Mouse (Mus musculus) limb, embryonic 10.5 days (tissue): Measurements from ENCODE around the gene Gm14692. TPM values are rescaled to one million over a fixed set of nuclear protein-coding genes. Genes with fewer than 3 reads are reported as not detected.
"Not testable (repeated sequence)": the region's sequence is repeated elsewhere in the genome, so short reads cannot be mapped to it uniquely, and the experiment has no call there.

Experiments
- DNase-seq: peaks from one replicate; pipeline ENCODE4 v3.0.0-alpha.2; 2017; ENCODE audit warnings: low spot score
- H3K27ac ChIP-seq: fragments of 300-500 bp; sonication (generic); 2 replicates; pipeline ENCODE4 v1.5.1; 2016; ENCODE audit warnings: mild to moderate bottlenecking
- H3K27me3 ChIP-seq: fragments of 300-500 bp; sonication (generic); 2 replicates; pipeline ENCODE4 v1.6.1; 2016; ENCODE audit warnings: low read depth, mild to moderate bottlenecking; ENCODE audit not compliant: poor library complexity, severe bottlenecking
- H3K36me3 ChIP-seq: fragments of 300-500 bp; sonication (generic); 2 replicates; pipeline ENCODE4 v1.6.1; 2016; ENCODE audit warnings: mild to moderate bottlenecking, moderate library complexity
- H3K4me1 ChIP-seq: fragments of 300-500 bp; sonication (generic); 2 replicates; pipeline ENCODE4 v1.6.1; 2016
- H3K4me3 ChIP-seq: fragments of 300-500 bp; sonication (generic); 2 replicates; pipeline ENCODE4 v1.5.1; 2016; ENCODE audit warnings: mild to moderate bottlenecking, moderate library complexity
- H3K9me3 ChIP-seq: fragments of 300-500 bp; sonication (generic); replicated peaks from 2 replicates; pipeline ENCODE4 v1.6.1; 2016; ENCODE audit warnings: mild to moderate bottlenecking
- WGBS: fragments of 180-500 bp; shearing (Covaris S2); methylation state at CpG from one replicate; pipeline ENCODE4 v1.1.7; 2016; 5-methylcytosine and 5-hydroxymethylcytosine counted together
- polyA plus RNA-seq: library from polyadenylated mRNA; unstranded; fragments of >200 nt; fragmentation: Nextera tagmentation; extraction: Ambion mirVana; gene quantifications from 2 replicates; pipeline ENCODE4 v1.2.1, GENCODE M21; 2016

Gene Gm14692
- polyA plus RNA-seq, result not detected in 2 replicates

DNA sequence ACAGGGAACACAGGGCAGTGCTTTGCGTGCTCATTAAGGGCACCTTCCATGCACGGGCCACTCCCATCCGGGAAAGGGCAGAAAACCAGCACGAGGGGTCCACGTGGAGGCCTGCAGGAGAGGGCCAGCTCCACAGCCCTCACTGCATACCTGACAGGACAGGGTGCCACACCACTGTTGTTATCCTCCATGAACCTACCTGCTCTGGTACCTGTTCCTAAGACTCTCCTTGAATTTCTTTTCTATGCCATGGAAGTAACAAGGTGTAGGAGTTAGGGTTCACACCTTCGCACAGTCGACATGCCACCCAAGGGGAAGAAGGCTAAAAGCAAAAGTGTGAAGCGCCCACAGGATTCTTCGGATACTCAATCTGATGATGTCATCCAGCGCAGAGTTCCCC lies at the start of gene Gm14692:
Gene Gm14692, plus strand, starts transcription at position 301 of the 400 bp plus-strand sequence.
- H3K9me3 ChIP-seq, DNase-seq, H3K4me1 ChIP-seq, H3K27me3 ChIP-seq, H3K36me3 ChIP-seq, H3K27ac ChIP-seq, H3K4me3 ChIP-seq: not testable (repeated sequence)
- 88% methylated on average over 3 of the region's 10 CpGs for WGBS

DNA sequence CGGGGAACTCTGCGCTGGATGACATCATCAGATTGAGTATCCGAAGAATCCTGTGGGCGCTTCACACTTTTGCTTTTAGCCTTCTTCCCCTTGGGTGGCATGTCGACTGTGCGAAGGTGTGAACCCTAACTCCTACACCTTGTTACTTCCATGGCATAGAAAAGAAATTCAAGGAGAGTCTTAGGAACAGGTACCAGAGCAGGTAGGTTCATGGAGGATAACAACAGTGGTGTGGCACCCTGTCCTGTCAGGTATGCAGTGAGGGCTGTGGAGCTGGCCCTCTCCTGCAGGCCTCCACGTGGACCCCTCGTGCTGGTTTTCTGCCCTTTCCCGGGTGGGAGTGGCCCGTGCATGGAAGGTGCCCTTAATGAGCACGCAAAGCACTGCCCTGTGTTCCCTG lies 2.0 kb upstream of the Gm14692 start, which contains the start of gene Gm1140:
Gene Gm1140, minus strand, starts transcription at position 101 of the 400 bp plus-strand sequence.
- not testable (repeated sequence) for H3K36me3 ChIP-seq, H3K4me3 ChIP-seq, H3K9me3 ChIP-seq, H3K27me3 ChIP-seq, H3K4me1 ChIP-seq, H3K27ac ChIP-seq, DNase-seq
- WGBS, result 94% methylated on average over 5 of the region's 11 CpGs

Other genes with a start within 250 kb of the Gm14692 start
- gene Gm1140, start 2.1 kb upstream of the Gm14692 start, polyA plus RNA-seq, result not detected in 2 replicates
- not detected in 2 replicates for gene 4933436I01Rik, start 225.8 kb downstream of the Gm14692 start, polyA plus RNA-seq